Mouse (Mus musculus) limb, embryonic 10.5 days (tissue): ENCODE data around the gene 2610028H24Rik. TPM values are rescaled to one million over a fixed set of nuclear protein-coding genes. Genes with fewer than 3 reads are reported as not detected.

Experiments
- DNase-seq: peaks from one replicate; pipeline ENCODE4 v3.0.0-alpha.2; 2017; ENCODE audit warnings: low spot score
- H3K27ac ChIP-seq: fragments of 300-500 bp; sonication (generic); 2 replicates; pipeline ENCODE4 v1.5.1; 2016; ENCODE audit warnings: mild to moderate bottlenecking
- H3K27me3 ChIP-seq: fragments of 300-500 bp; sonication (generic); 2 replicates; pipeline ENCODE4 v1.6.1; 2016; ENCODE audit warnings: low read depth, mild to moderate bottlenecking; ENCODE audit not compliant: poor library complexity, severe bottlenecking
- H3K36me3 ChIP-seq: fragments of 300-500 bp; sonication (generic); 2 replicates; pipeline ENCODE4 v1.6.1; 2016; ENCODE audit warnings: mild to moderate bottlenecking, moderate library complexity
- H3K4me1 ChIP-seq: fragments of 300-500 bp; sonication (generic); 2 replicates; pipeline ENCODE4 v1.6.1; 2016
- H3K4me3 ChIP-seq: fragments of 300-500 bp; sonication (generic); 2 replicates; pipeline ENCODE4 v1.5.1; 2016; ENCODE audit warnings: mild to moderate bottlenecking, moderate library complexity
- H3K9me3 ChIP-seq: fragments of 300-500 bp; sonication (generic); replicated peaks from 2 replicates; pipeline ENCODE4 v1.6.1; 2016; ENCODE audit warnings: mild to moderate bottlenecking
- WGBS: fragments of 180-500 bp; shearing (Covaris S2); methylation state at CpG from one replicate; pipeline ENCODE4 v1.1.7; 2016; 5-methylcytosine and 5-hydroxymethylcytosine counted together
- polyA plus RNA-seq: library from polyadenylated mRNA; unstranded; fragments of >200 nt; fragmentation: Nextera tagmentation; extraction: Ambion mirVana; gene quantifications from 2 replicates; pipeline ENCODE4 v1.2.1, GENCODE M21; 2016

2610028H24Rik gene
- polyA plus RNA-seq, 1 experiment from 2014 or later, result not detected

GRCm38 (mm10) chr10:76504271-76504943 is 55.5 kb downstream of the 2610028H24Rik start:
- 90% methylated on average over 11 of the region's 11 CpGs for WGBS
- peaks cover 92% of the 10 kb centered on the region for H3K36me3 ChIP-seq
- no peak for DNase-seq
- no peak overlapping the region for H3K4me3 ChIP-seq
- H3K9me3 ChIP-seq, result no peaks in the 10 kb centered on the region
- H3K4me1 ChIP-seq, result no peaks in the 10 kb centered on the region
- no peak overlapping the region for H3K27ac ChIP-seq
- H3K27me3 ChIP-seq, result no peaks in the 10 kb centered on the region

- 95% methylated on average over 7 of the region's 7 CpGs for WGBS
- no peak overlapping the region for H3K27ac ChIP-seq
- peaks cover 90% of the 10 kb centered on the region for H3K36me3 ChIP-seq
Observed at GRCm38 (mm10) chr10:76505865-76506264, 57.0 kb downstream of the 2610028H24Rik start.

More at GRCm38 (mm10) chr10:76505865-76506264, 57.0 kb downstream of the 2610028H24Rik start:
- Histone ChIP-seq H3K9me3 (no peaks in the 10 kb centered on the region), H3K27me3 (no peaks in the 10 kb centered on the region), H3K4me1 (no peaks in the 10 kb centered on the region), H3K4me3 (no peak overlapping the region)
- DNase-seq, result no peak

Other genes with a start within 250 kb of the 2610028H24Rik start
- gene Prmt2, start 211.2 kb upstream of the 2610028H24Rik start, polyA plus RNA-seq, result 38.8 and 43.9 TPM in 2 replicates
- gene S100b, start 195.2 kb upstream of the 2610028H24Rik start, polyA plus RNA-seq, result not detected in 2 replicates
- gene Dip2a, start 103.8 kb upstream of the 2610028H24Rik start, polyA plus RNA-seq, result 5.1 and 7.6 TPM in 2 replicates
- 2.3 TPM in 1 of 2 replicates, not detected in the other for gene AC141477.1, start 8.6 kb upstream of the 2610028H24Rik start, polyA plus RNA-seq
- gene Pcnt, start 6.3 kb upstream of the 2610028H24Rik start, polyA plus RNA-seq, result 26.8 and 28.9 TPM in 2 replicates
- gene Mcm3ap, start 19.8 kb downstream of the 2610028H24Rik start, polyA plus RNA-seq, result 78.7 and 79.1 TPM in 2 replicates
- gene Ybey, start 20.0 kb downstream of the 2610028H24Rik start, polyA plus RNA-seq, result 11.5 and 11.6 TPM in 2 replicates
- gene Lss, start 82.5 kb downstream of the 2610028H24Rik start, polyA plus RNA-seq, result 51.2 and 52.5 TPM in 2 replicates
- gene Spatc1l, start 113.2 kb downstream of the 2610028H24Rik start, polyA plus RNA-seq, result not detected in 2 replicates
- gene Ftcd, start 126.6 kb downstream of the 2610028H24Rik start, polyA plus RNA-seq, result 0.10 TPM in 1 of 2 replicates, not detected in the other
- gene Col6a2, start 174.5 kb downstream of the 2610028H24Rik start, polyA plus RNA-seq, result 5.5 and 9.5 TPM in 2 replicates